Mouse (Mus musculus): ENCODE data around the gene Shb. TPM values are rescaled to one million over a fixed set of nuclear protein-coding genes. Genes with fewer than 3 reads are reported as not detected.

Shb gene
- polyA plus RNA-seq, 1 experiment from 2014 or later: 8.8 TPM

- H3K36me3 ChIP-seq: no peaks in the 10 kb centered on the region
- no peak overlapping the region for H3K27ac ChIP-seq (replicated peaks)
- no peak overlapping the region for H3K4me2 ChIP-seq
- no peak for ATAC-seq (ENCODE audit: extremely low read depth, insufficient number of reproducible peaks, low FRiP score, low TSS enrichment)
- WGBS: 83% methylated on average over 3 of the region's 3 CpGs
- H3K9ac ChIP-seq: no peak overlapping the region
- no peaks in the 10 kb centered on the region for H3K27me3 ChIP-seq (replicated peaks)
- H3K4me1 ChIP-seq: no peaks in the 10 kb centered on the region
- H3K4me3 ChIP-seq: no peak overlapping the region
- no peaks in the 10 kb centered on the region for H3K9me3 ChIP-seq
Measured at GRCm38 (mm10) chr4:45543481-45544051, 11.3 kb upstream of the Shb start.

- H3K36me3 ChIP-seq: no peaks in the 10 kb centered on the region
- ATAC-seq (ENCODE audit: extremely low read depth, insufficient number of reproducible peaks, low FRiP score, low TSS enrichment): no peak
- H3K9me3 ChIP-seq: no peaks in the 10 kb centered on the region
- no peaks in the 10 kb centered on the region for H3K4me1 ChIP-seq
- H3K27ac ChIP-seq (replicated peaks): no peak overlapping the region
- WGBS: 66% methylated on average over 15 of the region's 15 CpGs
- no peak overlapping the region for H3K9ac ChIP-seq
- H3K4me2 ChIP-seq: no peak overlapping the region
- no peak overlapping the region for H3K4me3 ChIP-seq
- H3K27me3 ChIP-seq (replicated peaks): no peaks in the 10 kb centered on the region
Measured at GRCm38 (mm10) chr4:45540151-45540933, 8.1 kb upstream of the Shb start.

- Histone ChIP-seq H3K27me3 (replicated peaks) (no peaks in the 10 kb centered on the region), H3K4me1 (no peaks in the 10 kb centered on the region), H3K4me2 (no peak overlapping the region), H3K9ac (no peak overlapping the region), H3K36me3 (no peaks in the 10 kb centered on the region), H3K27ac (replicated peaks) (no peak overlapping the region), H3K4me3 (no peak overlapping the region), H3K9me3 (no peaks in the 10 kb centered on the region)
- ATAC-seq (ENCODE audit: extremely low read depth, insufficient number of reproducible peaks, low FRiP score, low TSS enrichment): no peak
Measured at GRCm38 (mm10) chr4:45539187-45539586, 6.9 kb upstream of the Shb start.

- Histone ChIP-seq H3K9me3 (no peaks in the 10 kb centered on the region), H3K36me3 (no peaks in the 10 kb centered on the region), H3K4me2 (no peak overlapping the region), H3K9ac (no peak overlapping the region), H3K4me1 (peaks cover 27% of the 10 kb centered on the region), H3K27ac (replicated peaks) (no peak overlapping the region), H3K27me3 (replicated peaks) (no peaks in the 10 kb centered on the region), H3K4me3 (no peak overlapping the region)
- ATAC-seq (ENCODE audit: extremely low read depth, insufficient number of reproducible peaks, low FRiP score, low TSS enrichment): no peak
- WGBS: 58% methylated on average over 1 of the region's 1 CpGs
Measured at GRCm38 (mm10) chr4:45533436-45533940, 1.2 kb upstream of the Shb start.

- Histone ChIP-seq H3K9me3 (no peaks in the 10 kb centered on the region), H3K9ac (peak overlapping the region; percentile 97), H3K4me2 (peak overlapping the region; percentile 84), H3K27ac (replicated peaks) (peak overlapping the region; percentile 97), H3K4me1 (peaks cover 53% of the 10 kb centered on the region), H3K27me3 (replicated peaks) (no peaks in the 10 kb centered on the region; the same call in 1 of the 2 replicates), H3K36me3 (peaks cover 7% of the 10 kb centered on the region), H3K4me3 (peak overlapping the region; percentile 80)
- peak; percentile 87 for ATAC-seq (ENCODE audit: extremely low read depth, insufficient number of reproducible peaks, low FRiP score, low TSS enrichment)
- 1% methylated on average over 43 of the region's 68 CpGs for WGBS
Measured at GRCm38 (mm10) chr4:45530662-45531542, 1.4 kb downstream of the Shb start.

- H3K4me2 ChIP-seq: peak overlapping the region; percentile 84
- H3K9me3 ChIP-seq: no peaks in the 10 kb centered on the region
- ATAC-seq (ENCODE audit: extremely low read depth, insufficient number of reproducible peaks, low FRiP score, low TSS enrichment): no peak
- peak overlapping the region; percentile 80 for H3K4me3 ChIP-seq
- peaks cover 61% of the 10 kb centered on the region for H3K4me1 ChIP-seq
- no peaks in the 10 kb centered on the region; the same call in 1 of the 2 replicates for H3K27me3 ChIP-seq (replicated peaks)
- WGBS: 0% methylated on average over 79 of the region's 89 CpGs
- H3K36me3 ChIP-seq: peaks cover 7% of the 10 kb centered on the region
- H3K9ac ChIP-seq: peak overlapping the region; percentile 97
- H3K27ac ChIP-seq (replicated peaks): peak overlapping the region; percentile 92
Measured at GRCm38 (mm10) chr4:45529986-45530597, 2.2 kb downstream of the Shb start.

- no peak for ATAC-seq (ENCODE audit: extremely low read depth, insufficient number of reproducible peaks, low FRiP score, low TSS enrichment)
- Histone ChIP-seq H3K27ac (replicated peaks) (peak overlapping the region; percentile 92), H3K4me1 (peaks cover 63% of the 10 kb centered on the region), H3K9me3 (no peaks in the 10 kb centered on the region), H3K4me2 (peak overlapping the region; percentile 84), H3K27me3 (replicated peaks) (no peaks in the 10 kb centered on the region; the same call in 1 of the 2 replicates), H3K9ac (peak overlapping the region; percentile 97), H3K36me3 (peaks cover 10% of the 10 kb centered on the region), H3K4me3 (peak overlapping the region; percentile 80)
- under 1% methylated on average over 71 of the region's 71 CpGs for WGBS
Measured at GRCm38 (mm10) chr4:45529201-45529985, 2.9 kb downstream of the Shb start.

GRCm38 (mm10) chr4:45528355-45529198 is 3.7 kb downstream of the Shb start:
- Histone ChIP-seq H3K9ac (peak overlapping the region; percentile 97), H3K9me3 (no peaks in the 10 kb centered on the region), H3K4me1 (peaks cover 65% of the 10 kb centered on the region), H3K27ac (replicated peaks) (peak overlapping the region; percentile 92), H3K4me3 (peak overlapping the region; percentile 80), H3K36me3 (peaks cover 18% of the 10 kb centered on the region), H3K27me3 (replicated peaks) (no peaks in the 10 kb centered on the region; the same call in 1 of the 2 replicates), H3K4me2 (peak overlapping the region; percentile 84)
- 3% methylated on average over 21 of the region's 21 CpGs for WGBS
- ATAC-seq (ENCODE audit: extremely low read depth, insufficient number of reproducible peaks, low FRiP score, low TSS enrichment): no peak

- 81% methylated on average over 2 of the region's 2 CpGs for WGBS
- H3K4me1 ChIP-seq: peaks cover 67% of the 10 kb centered on the region
- no peak for ATAC-seq (ENCODE audit: extremely low read depth, insufficient number of reproducible peaks, low FRiP score, low TSS enrichment)
Measured at GRCm38 (mm10) chr4:45527562-45528354, 4.5 kb downstream of the Shb start.

More at GRCm38 (mm10) chr4:45527562-45528354, 4.5 kb downstream of the Shb start:
- H3K27ac ChIP-seq (replicated peaks): peak overlapping the region; percentile 92
- H3K4me3 ChIP-seq: peak overlapping the region; percentile 80
- H3K9ac ChIP-seq: peak overlapping the region; percentile 97
- H3K4me2 ChIP-seq: peak overlapping the region; percentile 84
- H3K27me3 ChIP-seq (replicated peaks): no peaks in the 10 kb centered on the region; the same call in 1 of the 2 replicates
- no peaks in the 10 kb centered on the region for H3K9me3 ChIP-seq
- H3K36me3 ChIP-seq: peaks cover 24% of the 10 kb centered on the region

Data from heart, embryonic 13.5 days (tissue).